Mouse (Mus musculus): ENCODE measurements around the gene Drg1.
"Not testable (repeated sequence)": the region's sequence is repeated elsewhere in the genome, so short reads cannot be mapped to it uniquely, and the experiment has no call there.

Drg1 gene

GRCm38 (mm10) chr11:3167129-3167528, 99.1 kb downstream of the Drg1 start:
- not testable (repeated sequence) for DNase-seq (ENCODE audit: low read depth, low spot score)

- not testable (repeated sequence) for DNase-seq (ENCODE audit: low read depth, low spot score)
Observed at GRCm38 (mm10) chr11:3166321-3166720, 99.9 kb downstream of the Drg1 start.

- not testable (repeated sequence) for DNase-seq (ENCODE audit: low read depth, low spot score)
Observed at GRCm38 (mm10) chr11:3165210-3165782, 100.9 kb downstream of the Drg1 start.

DNA sequence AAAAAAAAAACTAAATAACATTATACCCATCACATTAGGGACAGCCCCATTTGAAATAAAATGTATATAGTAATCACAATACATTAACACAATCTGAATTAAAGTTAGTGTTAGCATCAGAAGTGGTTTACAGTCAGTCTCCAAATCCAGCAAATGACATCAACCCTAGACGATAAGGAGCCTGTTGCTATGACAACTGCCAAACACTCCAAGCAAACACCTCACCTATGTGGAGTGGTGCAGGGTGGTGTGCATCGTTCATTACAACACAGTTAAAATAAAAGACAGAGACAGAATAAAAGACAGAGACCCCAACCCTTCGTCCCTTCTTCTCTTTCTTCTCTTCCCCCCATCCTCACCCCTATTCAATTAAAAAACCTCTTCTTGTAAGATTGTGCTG, 102.6 kb downstream of the Drg1 start:
- DNase-seq (ENCODE audit: low read depth, low spot score), result peak; percentile 20

- DNase-seq (ENCODE audit: low read depth, low spot score), result not testable (repeated sequence)
Observed at GRCm38 (mm10) chr11:3163122-3163521, 103.1 kb downstream of the Drg1 start.

- not testable (repeated sequence) for DNase-seq (ENCODE audit: low read depth, low spot score)
Observed at GRCm38 (mm10) chr11:3162236-3162897, 103.8 kb downstream of the Drg1 start.

DNA sequence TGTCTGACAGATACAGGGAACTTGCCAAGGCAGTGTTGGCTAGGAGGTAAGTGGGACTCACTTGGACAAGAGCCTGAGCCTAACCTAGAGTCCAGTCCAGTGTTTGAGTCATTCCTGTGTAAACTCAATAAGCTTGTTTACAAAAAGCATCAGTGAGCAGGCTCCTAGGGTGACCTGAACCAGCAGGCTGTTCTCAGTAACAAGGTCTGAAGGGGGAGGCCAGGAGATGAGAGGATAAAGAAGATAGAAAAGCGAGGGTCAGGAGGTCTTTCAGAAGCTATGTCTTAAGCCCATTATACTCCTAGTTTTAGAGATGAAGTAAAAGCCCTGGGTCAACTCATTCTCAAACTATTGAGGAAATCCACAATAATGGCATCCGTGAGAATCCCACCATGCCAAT, 104.8 kb downstream of the Drg1 start:
- not testable (repeated sequence) for DNase-seq (ENCODE audit: low read depth, low spot score)

DNA sequence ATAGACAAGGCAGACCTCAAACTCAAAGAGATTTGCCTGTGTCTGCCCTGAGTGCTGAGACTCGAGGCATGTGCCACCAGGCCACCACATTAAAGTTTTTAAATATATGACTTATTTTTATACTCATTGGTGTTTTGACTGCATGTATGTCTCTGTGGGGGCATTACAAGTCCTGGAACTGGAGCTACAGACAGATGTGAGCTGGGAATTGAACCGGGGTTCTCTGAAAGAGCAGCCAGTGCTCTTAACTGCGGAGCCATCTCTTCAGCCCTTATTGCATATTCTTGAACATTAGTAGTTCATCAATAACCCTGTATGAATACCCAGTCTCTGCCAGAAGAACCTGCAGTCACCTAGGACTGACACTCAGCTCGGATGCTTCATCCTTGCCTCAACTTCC, 107.4 kb downstream of the Drg1 start:
- DNase-seq (ENCODE audit: low read depth, low spot score), result not testable (repeated sequence)

- DNase-seq (ENCODE audit: low read depth, low spot score), result peak; percentile 30
Observed at GRCm38 (mm10) chr11:3157996-3158395, 108.2 kb downstream of the Drg1 start.

GRCm38 (mm10) chr11:3156991-3157390, 109.2 kb downstream of the Drg1 start:
- DNase-seq (ENCODE audit: low read depth, low spot score), result not testable (repeated sequence)

DNA sequence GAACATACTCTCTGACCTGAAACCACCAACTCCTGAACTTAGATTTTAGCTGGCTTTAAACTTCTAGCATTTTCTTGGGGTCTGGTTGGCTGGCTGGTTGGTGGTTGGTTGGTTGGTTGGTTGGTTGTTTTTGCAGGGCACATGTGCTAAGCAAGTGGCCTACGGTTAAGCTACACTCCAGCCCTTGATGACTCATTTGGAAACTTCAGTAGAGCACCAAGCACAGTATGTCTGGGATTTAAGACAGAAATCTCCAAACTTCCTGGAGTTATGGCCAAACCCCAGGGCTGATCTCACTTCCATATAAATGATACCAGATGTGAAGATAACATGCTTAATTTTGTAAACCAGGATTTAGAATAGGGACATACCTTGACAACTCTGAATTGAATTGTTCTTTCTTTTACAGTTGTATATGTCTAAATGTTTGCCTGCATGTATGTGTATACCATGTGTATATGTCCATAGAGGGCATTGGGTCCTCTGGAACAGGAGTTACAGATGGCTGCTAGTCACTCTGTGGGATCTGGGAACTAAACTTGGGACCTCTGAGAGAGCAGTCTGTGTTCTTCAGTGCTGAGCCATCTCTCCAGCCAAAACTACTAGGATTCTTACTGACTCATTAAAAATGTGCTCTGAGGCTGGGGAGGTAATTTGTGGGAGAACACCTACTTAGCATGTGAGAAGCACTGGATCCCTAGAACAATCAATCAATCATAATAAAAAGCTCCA, 112.4 kb downstream of the Drg1 start:
- not testable (repeated sequence) for DNase-seq (ENCODE audit: low read depth, low spot score)

- not testable (repeated sequence) for DNase-seq (ENCODE audit: low read depth, low spot score)
Observed at GRCm38 (mm10) chr11:3151358-3151757, 114.9 kb downstream of the Drg1 start.

GRCm38 (mm10) chr11:3150677-3151003, 115.6 kb downstream of the Drg1 start:
- not testable (repeated sequence) for DNase-seq (ENCODE audit: low read depth, low spot score)

GRCm38 (mm10) chr11:3150003-3150676, 116.1 kb downstream of the Drg1 start:
- not testable (repeated sequence) for DNase-seq (ENCODE audit: low read depth, low spot score)

DNA sequence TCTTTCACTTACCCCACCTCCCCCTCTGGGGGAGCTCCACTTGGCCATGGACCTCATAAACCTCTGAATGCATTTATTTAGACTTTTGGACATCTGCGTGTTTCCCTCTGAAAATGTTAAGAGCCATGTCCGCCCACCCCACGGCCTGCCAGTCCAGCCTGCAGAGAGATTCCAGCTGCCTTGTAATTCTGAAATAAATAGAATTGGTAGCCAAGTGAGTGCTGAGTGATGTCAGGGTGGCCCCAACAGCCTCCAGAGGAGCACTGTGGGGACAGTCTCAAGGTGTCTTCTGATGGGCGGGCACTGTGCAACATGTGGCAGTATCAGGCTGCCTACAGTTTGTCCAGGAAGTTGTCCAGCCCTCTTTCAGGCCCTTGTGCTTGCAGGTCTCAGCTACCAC, 116.7 kb downstream of the Drg1 start:
- DNase-seq (ENCODE audit: low read depth, low spot score), result not testable (repeated sequence)

DNA sequence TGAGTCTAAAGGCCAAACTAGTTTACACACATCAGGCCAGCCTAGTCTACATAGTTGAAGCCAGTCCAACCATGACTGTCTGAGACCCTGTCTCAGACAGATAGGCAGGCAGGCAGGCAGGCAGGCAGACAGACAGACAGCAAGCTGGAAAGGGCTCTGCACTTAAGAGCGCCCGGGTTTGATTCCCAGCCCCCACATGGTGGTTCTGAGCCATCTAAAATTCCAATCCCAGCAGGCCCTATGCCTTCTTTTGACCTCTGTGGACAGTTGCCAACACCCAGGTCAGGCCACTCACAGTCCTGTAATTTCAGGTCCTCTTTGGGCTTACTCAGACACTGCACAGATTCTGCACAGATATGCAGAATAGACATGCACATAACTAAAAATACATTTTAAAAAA, 119.4 kb downstream of the Drg1 start:
- DNase-seq (ENCODE audit: low read depth, low spot score), result not testable (repeated sequence)

DNA sequence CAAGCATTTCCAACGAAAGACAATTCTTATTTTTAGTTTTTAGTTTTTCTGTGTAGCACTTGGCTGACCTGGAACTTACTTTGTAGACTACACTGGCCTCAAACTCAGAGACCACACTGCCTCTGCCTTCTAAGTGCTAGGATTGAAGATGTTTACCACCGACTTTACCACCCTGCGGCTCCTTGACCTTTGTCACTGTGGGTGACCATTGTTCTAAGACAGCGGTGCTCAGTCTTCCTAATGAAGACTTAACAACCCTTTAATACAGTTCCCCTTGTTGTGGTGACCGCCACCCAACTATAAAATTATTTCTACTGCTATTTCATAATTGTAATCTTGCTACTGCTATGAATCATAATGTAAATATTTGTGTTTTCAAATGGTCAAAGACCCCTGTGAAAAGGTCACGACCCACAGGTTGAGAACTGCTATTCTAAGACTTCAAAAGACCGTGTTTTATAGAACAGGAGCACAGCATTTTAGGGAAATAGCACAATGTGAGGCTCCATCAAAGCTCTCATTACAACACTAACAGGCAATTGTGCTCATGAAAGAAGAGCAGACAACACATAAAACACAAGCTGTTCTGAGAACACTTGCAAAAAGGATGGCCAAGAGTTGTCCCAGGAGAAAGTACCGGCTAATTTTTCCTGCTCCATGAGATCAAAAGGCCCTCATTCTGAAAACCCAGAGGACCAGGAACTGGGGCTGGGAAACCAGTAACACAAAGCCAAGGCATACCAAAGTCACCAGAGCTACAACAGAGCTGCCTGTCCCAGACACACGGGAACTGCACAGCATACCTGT, 120.7 kb downstream of the Drg1 start:
- DNase-seq (ENCODE audit: low read depth, low spot score), result peak; percentile 18

GRCm38 (mm10) chr11:3143984-3144383, 122.2 kb downstream of the Drg1 start:
- peak; percentile 78 for DNase-seq (ENCODE audit: low read depth, low spot score)

- not testable (repeated sequence) for DNase-seq (ENCODE audit: low read depth, low spot score)
Observed at GRCm38 (mm10) chr11:3142413-3142812, 123.8 kb downstream of the Drg1 start.

DNA sequence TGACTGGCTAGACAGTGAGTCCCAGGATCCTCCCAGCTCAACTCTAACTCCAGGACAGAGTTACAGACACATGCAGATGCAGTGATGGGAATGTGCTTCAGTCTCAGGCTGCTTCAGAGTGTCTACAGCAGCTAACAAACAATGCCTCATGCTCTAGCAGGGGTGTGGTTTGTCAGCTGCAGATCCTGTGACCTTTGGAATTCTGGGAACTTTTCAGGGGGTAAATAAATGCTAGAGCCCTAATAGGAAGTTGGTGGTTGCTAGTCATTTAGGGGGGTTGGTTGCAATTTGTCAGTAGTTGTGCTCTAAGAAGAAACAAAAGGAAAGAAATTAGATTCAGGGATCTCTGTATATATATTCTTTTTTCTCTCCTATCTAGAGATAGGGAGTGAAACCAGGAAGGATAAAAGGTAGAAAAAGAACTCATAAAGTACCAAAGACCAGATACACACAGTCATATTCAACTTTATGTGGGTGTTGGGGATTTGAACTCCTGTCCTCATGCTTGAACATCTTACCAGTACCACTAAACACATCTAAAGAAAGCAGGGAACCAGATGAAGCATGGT, 125.2 kb downstream of the Drg1 start:
- DNase-seq (ENCODE audit: low read depth, low spot score), result not testable (repeated sequence)

GRCm38 (mm10) chr11:3138323-3138722, 127.9 kb downstream of the Drg1 start:
- not testable (repeated sequence) for DNase-seq (ENCODE audit: low read depth, low spot score)
